Mouse (Mus musculus) myocyte (in vitro differentiated cells): ENCODE results near the gene Fbn1.

Experiments
- POLR2A ChIP-seq: IDR thresholded peaks from one replicate; pipeline ENCODE4 v1.6.1; 2011; ENCODE audit warnings: low read depth, mild to moderate bottlenecking, control low read depth, moderate library complexity; ENCODE audit not compliant: insufficient read length
- USF1 ChIP-seq: IDR thresholded peaks from one replicate; pipeline ENCODE4 v1.6.1; 2011; ENCODE audit warnings: low read depth, mild to moderate bottlenecking, control low read depth, moderate library complexity

GRCm38 (mm10) chr2:125400121-125400520 is 107.7 kb downstream of the Fbn1 start:
- TF ChIP-seq POLR2A: no peak
- TF ChIP-seq USF1: no peak
